Mouse (Mus musculus): ENCODE data around the gene Rai1. TPM values are rescaled to one million over a fixed set of nuclear protein-coding genes. Genes with fewer than 3 reads are reported as not detected.

Gene Rai1
- polyA plus RNA-seq, 1 experiment from 2014 or later = 23.9 TPM

DNA sequence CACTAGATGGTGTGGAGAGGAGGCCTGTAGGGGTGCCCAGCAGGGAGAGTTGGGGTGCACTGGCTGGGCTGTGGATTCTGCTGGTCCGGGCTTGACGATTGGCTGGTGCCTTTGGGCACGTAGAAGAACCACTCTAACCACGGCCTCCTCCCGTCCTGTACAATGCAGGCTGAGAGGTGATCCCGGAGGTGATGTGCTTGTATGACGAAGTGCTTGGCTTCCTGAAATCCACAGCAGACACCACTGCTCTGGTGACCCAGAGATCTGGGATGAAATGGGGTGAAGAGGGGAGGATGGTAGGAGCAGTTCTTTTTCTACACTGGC, 36.4 kb downstream of the Rai1 start:
- no peaks in the 10 kb centered on the region for H3K9me3 ChIP-seq (replicated peaks)
- peak overlapping the region; percentile 98 for H3K27ac ChIP-seq (replicated peaks)
- H3K27me3 ChIP-seq (ENCODE audit: low read depth, poor library complexity, severe bottlenecking) = no peaks in the 10 kb centered on the region
- peaks cover 59% of the 10 kb centered on the region for H3K4me1 ChIP-seq
- H3K36me3 ChIP-seq = peaks cover 37% of the 10 kb centered on the region
- 11% methylated on average over 7 of the region's 7 CpGs for WGBS
- peak overlapping the region; percentile 84 for H3K4me3 ChIP-seq
- DNase-seq (ENCODE audit: low spot score) = no peak

DNA sequence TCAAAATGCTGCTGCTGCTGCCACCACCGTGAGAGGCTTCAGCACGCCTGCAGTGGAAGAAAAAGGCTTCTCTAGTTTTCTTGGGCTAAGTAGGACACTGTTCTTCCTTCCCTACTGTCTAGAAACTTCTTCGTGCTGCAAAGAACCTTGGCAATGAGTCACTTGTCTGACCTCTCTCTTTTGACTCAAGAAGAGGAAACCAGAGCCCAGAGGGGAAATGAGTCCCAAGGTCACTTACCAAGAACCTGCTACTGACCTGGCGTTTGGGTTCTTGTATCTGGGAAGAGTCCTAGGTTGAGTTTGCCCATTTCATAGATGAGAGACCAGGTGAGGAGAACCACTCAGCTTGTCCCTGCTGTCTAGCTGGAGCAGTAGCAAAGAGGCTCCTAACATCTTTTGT, 38.3 kb downstream of the Rai1 start:
- H3K4me3 ChIP-seq = no peak overlapping the region
- H3K36me3 ChIP-seq = peaks cover 53% of the 10 kb centered on the region
- no peak for DNase-seq (ENCODE audit: low spot score)
- no peak overlapping the region for H3K27ac ChIP-seq (replicated peaks)
- H3K27me3 ChIP-seq (ENCODE audit: low read depth, poor library complexity, severe bottlenecking) = no peaks in the 10 kb centered on the region
- WGBS = 87% methylated on average over 4 of the region's 4 CpGs
- no peaks in the 10 kb centered on the region for H3K9me3 ChIP-seq (replicated peaks)
- peaks cover 59% of the 10 kb centered on the region for H3K4me1 ChIP-seq

DNA sequence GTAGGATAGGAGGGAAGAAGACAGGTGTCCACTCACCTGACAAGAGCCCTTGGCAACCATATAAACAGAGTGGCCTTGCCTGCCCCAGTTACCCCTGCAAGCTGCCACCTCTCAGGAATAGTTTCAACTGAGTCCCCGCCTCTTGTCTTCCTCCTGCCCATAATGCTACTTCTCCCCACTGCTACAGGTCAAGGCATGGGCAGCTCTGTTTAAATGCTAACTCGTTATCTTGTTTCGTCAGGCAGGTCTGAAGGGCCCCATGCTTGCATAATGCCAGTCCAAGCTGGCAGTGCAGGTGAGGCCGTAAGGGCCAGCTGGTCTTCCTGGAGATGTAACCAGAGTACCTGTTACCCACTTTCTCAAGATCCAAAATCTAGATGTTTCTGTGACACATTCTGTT, 41.4 kb downstream of the Rai1 start:
- WGBS = 95% methylated on average over 4 of the region's 4 CpGs
- no peak overlapping the region for H3K4me3 ChIP-seq
- peaks cover 83% of the 10 kb centered on the region for H3K36me3 ChIP-seq
- H3K27ac ChIP-seq (replicated peaks) = no peak overlapping the region
- H3K27me3 ChIP-seq (ENCODE audit: low read depth, poor library complexity, severe bottlenecking) = no peaks in the 10 kb centered on the region
- no peaks in the 10 kb centered on the region for H3K9me3 ChIP-seq (replicated peaks)
- peaks cover 31% of the 10 kb centered on the region for H3K4me1 ChIP-seq
- DNase-seq (ENCODE audit: low spot score) = no peak

DNA sequence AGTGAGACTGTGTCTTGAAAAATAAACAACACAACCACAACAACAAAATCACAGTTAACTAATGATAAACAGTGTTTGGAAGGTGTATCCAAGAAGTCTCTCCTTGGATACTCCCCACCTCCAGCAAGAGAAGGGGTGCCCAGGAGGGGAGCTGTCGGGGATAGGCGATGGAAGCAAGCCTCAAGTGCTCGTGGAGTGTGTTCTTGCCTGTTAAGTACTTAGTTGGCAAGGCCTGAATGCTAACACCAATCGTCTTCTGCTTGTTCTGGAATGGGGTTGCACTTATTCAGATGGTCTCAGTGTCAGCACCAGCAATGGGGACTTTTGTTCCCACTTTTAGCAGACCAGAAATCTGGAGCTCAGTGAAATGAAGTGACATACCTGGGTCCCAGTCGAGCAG, 43.8 kb downstream of the Rai1 start:
- no peaks in the 10 kb centered on the region for H3K27me3 ChIP-seq (ENCODE audit: low read depth, poor library complexity, severe bottlenecking)
- 88% methylated on average over 5 of the region's 5 CpGs for WGBS
- no peaks in the 10 kb centered on the region for H3K9me3 ChIP-seq (replicated peaks)
- H3K36me3 ChIP-seq = peaks cover 92% of the 10 kb centered on the region
- no peak for DNase-seq (ENCODE audit: low spot score)
- peaks cover 10% of the 10 kb centered on the region for H3K4me1 ChIP-seq
- no peak overlapping the region for H3K27ac ChIP-seq (replicated peaks)
- no peak overlapping the region for H3K4me3 ChIP-seq

DNA sequence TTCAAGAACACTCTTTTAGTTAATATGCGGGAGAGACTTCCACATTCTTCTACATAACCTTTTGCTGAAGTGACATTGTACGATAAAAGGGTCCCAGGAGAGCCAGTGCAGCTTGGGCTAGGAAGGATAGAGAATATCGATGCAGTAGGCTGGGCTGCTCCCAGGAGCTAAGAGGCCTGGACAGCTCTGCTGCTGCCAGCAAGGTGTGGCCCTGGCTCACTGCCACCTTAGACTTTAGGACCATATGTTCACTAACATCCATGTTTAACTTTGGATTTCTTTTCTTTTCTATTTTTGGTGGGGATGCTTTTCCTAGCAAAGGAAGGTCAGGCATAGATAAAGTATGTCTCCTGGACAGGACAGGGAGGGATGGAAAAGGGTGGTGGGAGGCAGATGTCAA, 44.3 kb downstream of the Rai1 start:
- 90% methylated on average over 3 of the region's 3 CpGs for WGBS
- H3K27me3 ChIP-seq (ENCODE audit: low read depth, poor library complexity, severe bottlenecking) = no peaks in the 10 kb centered on the region
- no peak overlapping the region for H3K27ac ChIP-seq (replicated peaks)
- H3K36me3 ChIP-seq = peaks cover 92% of the 10 kb centered on the region
- no peak overlapping the region for H3K4me3 ChIP-seq
- peaks cover 11% of the 10 kb centered on the region for H3K4me1 ChIP-seq
- no peaks in the 10 kb centered on the region for H3K9me3 ChIP-seq (replicated peaks)
- DNase-seq (ENCODE audit: low spot score) = no peak

DNA sequence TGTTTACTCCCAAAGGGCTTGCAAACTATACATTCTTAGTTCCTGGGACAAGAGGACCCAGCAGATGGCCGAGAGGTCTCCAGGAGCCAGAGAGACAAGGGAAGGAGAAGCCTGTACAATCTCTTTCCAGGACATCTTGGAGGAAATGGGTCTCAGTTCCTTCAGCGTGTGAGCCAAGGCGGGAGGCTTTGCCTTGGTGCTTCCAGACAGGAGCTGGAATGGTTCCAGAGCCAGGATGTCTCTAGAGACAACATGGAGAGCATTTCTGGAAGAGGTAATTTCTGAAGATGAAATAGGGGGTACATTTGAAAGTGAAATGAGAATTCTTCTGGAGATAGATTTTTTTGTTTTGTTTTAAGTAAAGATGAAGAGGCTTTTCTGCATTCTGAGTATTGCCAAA, 45.9 kb downstream of the Rai1 start:
- no peaks in the 10 kb centered on the region for H3K9me3 ChIP-seq (replicated peaks)
- no peak overlapping the region for H3K4me3 ChIP-seq
- 95% methylated on average over 3 of the region's 3 CpGs for WGBS
- H3K36me3 ChIP-seq = peaks cover 92% of the 10 kb centered on the region
- H3K27me3 ChIP-seq (ENCODE audit: low read depth, poor library complexity, severe bottlenecking) = no peaks in the 10 kb centered on the region
- no peak overlapping the region for H3K27ac ChIP-seq (replicated peaks)
- DNase-seq (ENCODE audit: low spot score) = no peak
- H3K4me1 ChIP-seq = peaks cover 24% of the 10 kb centered on the region

DNA sequence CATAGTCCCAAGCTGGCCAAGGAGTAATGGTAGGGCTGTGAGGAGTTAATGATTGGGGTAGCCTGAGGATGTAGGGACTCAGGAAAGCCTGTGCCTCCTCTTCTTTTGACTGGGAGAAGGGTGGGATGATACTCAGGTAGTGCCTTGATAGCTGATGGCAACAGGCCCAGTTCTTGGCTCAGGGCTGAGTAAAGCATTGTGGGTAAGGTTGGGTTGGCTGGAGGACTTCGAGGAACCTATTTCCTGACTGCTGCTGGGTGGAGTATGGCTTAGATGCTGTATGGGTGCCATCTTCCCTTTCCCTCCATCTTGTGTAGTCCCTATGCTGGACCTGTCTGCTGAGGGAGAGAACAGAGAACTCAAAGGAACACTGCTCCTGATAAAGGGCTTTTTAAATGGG, 47.5 kb downstream of the Rai1 start:
- H3K36me3 ChIP-seq = peaks cover 88% of the 10 kb centered on the region
- 92% methylated on average over 1 of the region's 1 CpGs for WGBS
- H3K27ac ChIP-seq (replicated peaks) = no peak overlapping the region

DNA sequence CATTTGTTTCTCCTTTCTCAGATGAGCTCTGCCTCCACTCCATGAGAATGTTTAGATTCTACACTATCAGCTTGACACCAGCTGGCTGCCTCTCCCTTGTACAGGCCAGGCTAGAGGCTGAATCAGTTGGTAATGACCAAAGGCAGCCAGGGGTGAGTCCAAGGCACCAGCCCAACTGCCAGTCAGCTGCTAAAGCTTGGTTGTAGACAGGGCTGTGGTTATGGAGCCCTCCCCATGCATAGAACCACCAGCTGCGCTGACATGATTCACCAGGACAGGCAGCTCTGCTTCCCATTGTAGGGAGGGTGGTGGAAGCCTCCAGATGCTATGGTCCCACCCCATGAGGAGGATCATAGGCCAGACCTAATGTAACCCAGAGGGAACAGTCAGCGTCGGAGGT, 49.1 kb downstream of the Rai1 start:
- no peaks in the 10 kb centered on the region for H3K9me3 ChIP-seq (replicated peaks)
- H3K36me3 ChIP-seq = peaks cover 88% of the 10 kb centered on the region
- H3K27ac ChIP-seq (replicated peaks) = peak overlapping the region; percentile 52
- H3K4me3 ChIP-seq = no peak overlapping the region
- H3K27me3 ChIP-seq (ENCODE audit: low read depth, poor library complexity, severe bottlenecking) = no peaks in the 10 kb centered on the region
- WGBS = 79% methylated on average over 3 of the region's 3 CpGs
- peaks cover 32% of the 10 kb centered on the region for H3K4me1 ChIP-seq
- DNase-seq (ENCODE audit: low spot score) = no peak

More for the DNA sequence above, 47.5 kb downstream of the Rai1 start:
- Histone ChIP-seq H3K4me3 (no peak overlapping the region), H3K4me1 (peaks cover 29% of the 10 kb centered on the region), H3K9me3 (replicated peaks) (no peaks in the 10 kb centered on the region), H3K27me3 (ENCODE audit: low read depth, poor library complexity, severe bottlenecking) (no peaks in the 10 kb centered on the region)
- no peak for DNase-seq (ENCODE audit: low spot score)

DNA sequence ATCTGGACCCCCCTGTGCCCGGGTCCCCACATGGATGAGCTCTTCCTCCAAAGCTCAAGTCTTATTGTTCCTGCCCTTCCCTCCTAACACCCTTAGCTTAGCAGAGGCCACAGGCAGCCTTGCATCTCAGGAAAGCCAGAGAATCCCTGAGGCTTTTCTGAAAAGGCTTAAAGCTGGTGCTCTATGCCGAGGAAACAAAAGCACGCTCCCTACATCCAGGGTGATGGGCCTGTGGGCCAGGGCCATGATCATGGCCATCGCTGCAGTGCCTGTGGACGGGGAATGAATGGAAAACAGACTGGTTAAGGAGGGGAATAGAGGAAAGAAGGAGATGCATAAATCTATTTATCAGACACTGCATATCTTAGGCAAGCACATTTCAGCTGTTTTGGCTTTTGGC, 50.9 kb downstream of the Rai1 start:
- H3K27me3 ChIP-seq (ENCODE audit: low read depth, poor library complexity, severe bottlenecking) = no peaks in the 10 kb centered on the region
- peak; percentile 25 for DNase-seq (ENCODE audit: low spot score)
- H3K4me1 ChIP-seq = peaks cover 37% of the 10 kb centered on the region
- H3K36me3 ChIP-seq = peaks cover 88% of the 10 kb centered on the region
- H3K4me3 ChIP-seq = no peak overlapping the region
- H3K9me3 ChIP-seq (replicated peaks) = no peaks in the 10 kb centered on the region
- 48% methylated on average over 5 of the region's 5 CpGs for WGBS
- peak overlapping the region; percentile 52 for H3K27ac ChIP-seq (replicated peaks)

DNA sequence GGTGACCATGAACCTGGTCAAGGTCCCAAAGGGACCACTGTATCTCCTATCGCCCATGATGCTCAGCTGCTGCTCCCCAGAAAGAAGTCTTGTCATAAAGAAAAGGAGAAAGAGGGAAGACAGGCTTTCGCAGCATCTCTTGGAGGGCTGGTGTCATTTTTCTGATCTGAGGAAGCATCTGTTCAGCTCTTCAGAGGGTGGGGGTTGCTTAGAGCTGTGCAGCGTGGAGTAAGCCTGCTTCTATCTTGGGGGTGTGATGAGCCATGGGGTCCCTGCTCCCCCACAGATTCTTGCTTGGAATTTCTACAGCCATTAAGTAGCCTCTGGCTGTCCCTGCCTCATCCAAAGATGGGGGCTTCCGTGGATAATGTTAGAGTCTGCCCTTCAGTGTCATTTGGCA, 53.5 kb downstream of the Rai1 start:
- Histone ChIP-seq H3K36me3 (peaks cover 80% of the 10 kb centered on the region), H3K27me3 (ENCODE audit: low read depth, poor library complexity, severe bottlenecking) (no peaks in the 10 kb centered on the region), H3K4me1 (peaks cover 51% of the 10 kb centered on the region), H3K27ac (replicated peaks) (no peak overlapping the region), H3K9me3 (replicated peaks) (no peaks in the 10 kb centered on the region), H3K4me3 (no peak overlapping the region)
- WGBS = 95% methylated on average over 4 of the region's 4 CpGs
- no peak for DNase-seq (ENCODE audit: low spot score)

DNA sequence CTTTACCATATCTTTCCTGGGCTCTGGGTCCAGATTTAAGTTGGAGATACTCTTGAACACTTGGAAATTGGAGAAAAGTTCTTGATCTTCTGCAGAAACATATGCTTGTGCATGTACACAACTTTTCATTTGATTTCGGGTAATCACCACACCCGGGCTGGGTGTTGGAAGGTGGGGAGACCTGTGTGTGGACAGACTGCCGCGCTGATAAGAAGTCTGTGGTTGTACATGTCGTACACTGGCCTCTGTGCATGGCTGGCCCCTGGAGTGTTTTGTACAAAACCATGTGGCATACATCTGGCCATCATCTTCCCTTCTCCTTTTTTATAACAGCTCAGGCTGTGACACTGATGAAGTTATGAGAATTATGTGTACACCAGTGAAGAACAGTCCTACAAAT, 55.1 kb downstream of the Rai1 start:
- no peak for DNase-seq (ENCODE audit: low spot score)
- no peaks in the 10 kb centered on the region for H3K9me3 ChIP-seq (replicated peaks)
- H3K4me3 ChIP-seq = no peak overlapping the region
- 94% methylated on average over 5 of the region's 5 CpGs for WGBS
- no peak overlapping the region for H3K27ac ChIP-seq (replicated peaks)
- peaks cover 50% of the 10 kb centered on the region for H3K4me1 ChIP-seq
- H3K27me3 ChIP-seq (ENCODE audit: low read depth, poor library complexity, severe bottlenecking) = no peaks in the 10 kb centered on the region
- H3K36me3 ChIP-seq = peaks cover 76% of the 10 kb centered on the region

DNA sequence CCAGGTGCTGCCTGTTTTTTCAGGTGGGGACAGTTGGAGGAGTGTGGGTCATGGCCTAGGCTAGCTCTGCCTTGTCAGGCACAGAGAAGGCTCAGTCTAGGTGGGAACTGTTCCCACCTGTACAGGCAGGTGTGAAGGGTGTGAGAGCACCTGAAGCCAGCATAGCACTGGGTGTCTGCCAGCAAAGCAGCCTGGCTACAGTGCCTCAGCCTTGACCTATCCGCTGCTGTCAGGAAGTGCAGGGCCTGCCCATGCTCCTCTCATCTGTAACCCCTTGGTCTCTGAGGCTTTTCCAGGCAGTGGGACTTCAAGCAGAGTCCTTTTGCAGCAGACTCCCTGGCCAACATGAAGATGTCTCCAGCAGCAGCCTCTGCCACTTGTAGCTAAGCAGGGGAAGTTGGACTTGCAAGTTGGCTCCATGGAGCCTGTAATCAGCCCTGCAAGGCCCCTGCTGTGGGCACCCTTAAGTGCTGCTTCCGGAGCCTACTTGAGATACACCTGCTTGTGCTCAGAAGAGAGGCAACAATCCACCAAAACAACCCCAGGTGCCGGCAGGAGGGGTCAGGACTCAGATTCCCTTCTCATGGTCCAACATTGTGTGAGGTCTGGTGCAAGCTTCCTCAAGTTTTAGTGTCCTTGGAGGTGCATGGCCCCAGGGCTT, 55.8 kb downstream of the Rai1 start:
- peaks cover 44% of the 10 kb centered on the region for H3K4me1 ChIP-seq
- peaks cover 70% of the 10 kb centered on the region for H3K36me3 ChIP-seq

DNA sequence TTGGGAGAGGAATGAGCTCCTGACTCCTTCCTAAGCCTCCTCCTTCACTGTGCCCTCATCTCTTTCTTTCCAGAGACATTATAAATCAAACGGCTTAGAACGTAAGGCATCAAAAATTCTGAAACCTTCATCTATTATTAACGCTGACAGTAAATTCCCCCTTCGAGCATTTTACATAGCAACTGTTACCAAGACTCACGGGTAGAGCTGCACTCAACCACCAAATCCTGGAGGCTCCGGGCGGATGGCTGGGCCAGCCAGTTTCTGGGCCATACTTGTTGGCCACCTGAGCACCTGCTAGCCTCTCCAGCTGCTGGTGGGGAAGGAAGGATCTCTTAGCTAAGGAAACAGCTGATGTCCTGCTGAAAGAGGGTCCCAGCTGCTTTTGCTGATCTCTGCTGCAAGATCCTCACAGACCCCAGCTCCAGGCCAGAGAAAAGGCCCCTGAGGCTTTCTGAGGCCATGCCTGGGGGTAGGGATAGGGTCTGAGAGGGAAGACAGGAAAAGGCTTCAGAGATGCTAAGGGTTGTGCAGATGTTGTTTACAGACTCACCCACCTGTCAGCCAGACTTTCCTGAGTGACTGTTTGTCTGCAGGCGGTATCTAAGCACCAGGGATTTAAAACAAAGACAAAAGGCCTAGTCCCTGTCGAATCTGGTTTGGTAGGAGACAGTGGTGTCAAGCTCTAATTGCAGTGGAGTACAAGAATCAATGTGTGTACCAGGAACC, 56.5 kb downstream of the Rai1 start:
- H3K4me3 ChIP-seq = no peak overlapping the region
- H3K27ac ChIP-seq (replicated peaks) = peak overlapping the region; percentile 59
- 73% methylated on average over 9 of the region's 9 CpGs for WGBS
- H3K27me3 ChIP-seq (ENCODE audit: low read depth, poor library complexity, severe bottlenecking) = no peaks in the 10 kb centered on the region
- peaks cover 67% of the 10 kb centered on the region for H3K36me3 ChIP-seq
- peaks cover 44% of the 10 kb centered on the region for H3K4me1 ChIP-seq
- no peak for DNase-seq (ENCODE audit: low spot score)
- H3K9me3 ChIP-seq (replicated peaks) = no peaks in the 10 kb centered on the region

More for the DNA sequence above, 55.8 kb downstream of the Rai1 start:
- no peak overlapping the region for H3K27ac ChIP-seq (replicated peaks)
- DNase-seq (ENCODE audit: low spot score) = no peak
- H3K9me3 ChIP-seq (replicated peaks) = no peaks in the 10 kb centered on the region
- no peaks in the 10 kb centered on the region for H3K27me3 ChIP-seq (ENCODE audit: low read depth, poor library complexity, severe bottlenecking)
- WGBS = 62% methylated on average over 3 of the region's 3 CpGs
- no peak overlapping the region for H3K4me3 ChIP-seq
